Mouse (Mus musculus): ENCODE measurements around the gene Gm9903. TPM values are rescaled to one million over a fixed set of nuclear protein-coding genes. Genes with fewer than 3 reads are reported as not detected.

Gm9903 gene
- polyA plus RNA-seq, 1 experiment from 2014 or later: 1.3 TPM

DNA sequence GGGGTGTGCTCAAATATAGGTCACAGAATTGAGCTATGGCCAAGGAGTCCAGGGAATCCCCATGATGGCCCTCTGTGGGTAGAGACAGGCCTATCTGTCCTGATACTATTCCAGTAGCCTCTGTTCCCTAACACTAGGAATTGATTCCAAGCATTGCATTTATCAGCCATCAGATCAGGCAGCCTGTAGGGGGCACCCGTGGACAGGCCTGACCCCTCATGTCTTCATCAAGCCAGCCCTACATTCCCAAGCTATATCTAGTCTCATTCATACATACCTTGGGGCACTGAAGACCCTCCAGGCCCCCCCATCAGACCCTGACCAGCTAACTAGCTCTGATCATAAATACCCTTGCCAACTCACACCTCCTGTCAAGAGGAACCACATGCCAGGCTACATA, 46.2 kb downstream of the Gm9903 start:
- ATAC-seq (ENCODE audit: insufficient number of reproducible peaks, insufficient read depth, low FRiP score, low read depth): no peak
- Histone ChIP-seq H3K27me3 (ENCODE audit: control insufficient read depth, insufficient read depth, low read length) (no peaks in the 10 kb centered on the region), H3K4me3 (ENCODE audit: control insufficient read depth in 1 of 2, insufficient read depth in 1 of 2, low read depth in 1 of 2, low read length in 2 of 2) (no peak overlapping the region), H3K4me1 (ENCODE audit: control insufficient read depth in 2 of 2, insufficient read depth in 2 of 2, low read length in 2 of 2) (no peaks in the 10 kb centered on the region; a peak in 1 of 4 replicates), H3K9ac (ENCODE audit: low read length) (no peak overlapping the region), H3K9me3 (ENCODE audit: control insufficient read depth, low read length) (no peaks in the 10 kb centered on the region), H3K36me3 (ENCODE audit: control insufficient read depth, insufficient read depth, low read length) (peaks cover 24% of the 10 kb centered on the region), H3K4me2 (ENCODE audit: low read length) (no peak overlapping the region), H3K27ac (replicated peaks in 1 of 2; ENCODE audit: control insufficient read depth in 1 of 2, insufficient read depth in 1 of 2, low read depth in 2 of 2, low read length in 2 of 2) (no peak overlapping the region)
- 3% methylated on average over 1 of the region's 1 CpGs for WGBS

DNA sequence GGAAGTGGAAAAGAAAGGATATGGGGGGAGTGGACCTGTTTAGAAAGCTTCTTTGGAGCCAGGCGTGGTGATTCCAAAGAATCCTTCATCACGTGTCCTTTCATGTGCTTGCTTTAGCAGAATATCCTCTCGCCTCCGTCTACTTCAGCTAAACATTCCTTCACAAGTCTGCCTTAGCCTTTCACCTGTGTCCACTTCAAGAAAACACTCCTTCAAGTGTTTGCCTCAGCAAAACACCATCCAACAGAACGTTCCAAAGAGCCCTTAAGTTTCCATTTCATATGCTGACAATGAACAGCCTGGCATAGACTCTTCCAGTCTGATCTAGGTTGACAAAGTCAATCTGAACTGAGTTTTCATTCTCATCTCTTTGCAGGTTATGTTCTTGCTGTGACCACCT, 48.5 kb downstream of the Gm9903 start:
- Histone ChIP-seq H3K27ac (replicated peaks in 1 of 2; ENCODE audit: control insufficient read depth in 1 of 2, insufficient read depth in 1 of 2, low read depth in 2 of 2, low read length in 2 of 2) (no peak overlapping the region), H3K4me3 (ENCODE audit: control insufficient read depth in 1 of 2, insufficient read depth in 1 of 2, low read depth in 1 of 2, low read length in 2 of 2) (no peak overlapping the region), H3K4me2 (ENCODE audit: low read length) (no peak overlapping the region), H3K36me3 (ENCODE audit: control insufficient read depth, insufficient read depth, low read length) (peaks cover 2% of the 10 kb centered on the region; the same call in 1 of the 2 replicates), H3K9ac (ENCODE audit: low read length) (no peak overlapping the region), H3K9me3 (ENCODE audit: control insufficient read depth, low read length) (no peaks in the 10 kb centered on the region), H3K4me1 (ENCODE audit: control insufficient read depth in 2 of 2, insufficient read depth in 2 of 2, low read length in 2 of 2) (no peaks in the 10 kb centered on the region; a peak in 1 of 4 replicates), H3K27me3 (ENCODE audit: control insufficient read depth, insufficient read depth, low read length) (no peaks in the 10 kb centered on the region)
- ATAC-seq (ENCODE audit: insufficient number of reproducible peaks, insufficient read depth, low FRiP score, low read depth): no peak
- 78% methylated on average over 5 of the region's 5 CpGs for WGBS

DNA sequence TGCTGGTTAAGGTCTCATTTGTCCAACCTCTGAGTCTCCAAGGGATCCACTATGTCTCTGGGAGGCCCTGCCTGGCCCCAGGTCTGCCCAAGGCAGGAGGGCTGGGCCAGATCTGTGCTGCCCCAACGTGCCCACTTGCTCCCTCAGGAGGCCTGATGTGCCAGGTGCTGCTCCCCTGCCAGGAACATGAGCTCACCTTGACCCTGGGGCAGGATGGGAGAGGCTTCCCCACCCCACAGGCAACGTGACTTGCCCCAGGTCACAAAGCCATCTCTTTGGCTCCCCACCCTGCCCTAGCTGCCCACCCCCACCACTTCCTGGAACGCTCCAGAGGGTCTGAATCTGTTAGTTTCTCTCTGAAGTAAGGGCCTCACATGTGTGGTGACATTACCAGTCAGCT, 51.3 kb downstream of the Gm9903 start:
- H3K9ac ChIP-seq (ENCODE audit: low read length): no peak overlapping the region

More for the DNA sequence above, 51.3 kb downstream of the Gm9903 start:
- 67% methylated on average over 3 of the region's 3 CpGs for WGBS
- no peaks in the 10 kb centered on the region for H3K27me3 ChIP-seq (ENCODE audit: control insufficient read depth, insufficient read depth, low read length)
- no peaks in the 10 kb centered on the region; a peak in 1 of 4 replicates for H3K4me1 ChIP-seq (ENCODE audit: control insufficient read depth in 2 of 2, insufficient read depth in 2 of 2, low read length in 2 of 2)
- no peak overlapping the region for H3K27ac ChIP-seq (replicated peaks in 1 of 2; ENCODE audit: control insufficient read depth in 1 of 2, insufficient read depth in 1 of 2, low read depth in 2 of 2, low read length in 2 of 2)
- no peak overlapping the region for H3K4me3 ChIP-seq (ENCODE audit: control insufficient read depth in 1 of 2, insufficient read depth in 1 of 2, low read depth in 1 of 2, low read length in 2 of 2)
- no peaks in the 10 kb centered on the region for H3K36me3 ChIP-seq (ENCODE audit: control insufficient read depth, insufficient read depth, low read length)
- no peaks in the 10 kb centered on the region for H3K9me3 ChIP-seq (ENCODE audit: control insufficient read depth, low read length)
- H3K4me2 ChIP-seq (ENCODE audit: low read length): no peak overlapping the region
- no peak for ATAC-seq (ENCODE audit: insufficient number of reproducible peaks, insufficient read depth, low FRiP score, low read depth)

Other genes starting within 250 kb of the Gm9903 start
- not detected in 2 replicates for gene Nkx1-1, start 195.9 kb upstream of the Gm9903 start, polyA plus RNA-seq (2014; fragmentation: Nextera tagmentation; extraction: Ambion mirVana)
- gene Fam53a, start 290 bp upstream of the Gm9903 start, polyA plus RNA-seq (2014; fragmentation: Nextera tagmentation; extraction: Ambion mirVana): 49.0 and 58.3 TPM in 2 replicates
- 97.7 and 102 TPM in 2 replicates for gene Slbp, start 22.6 kb downstream of the Gm9903 start, polyA plus RNA-seq (2014; fragmentation: Nextera tagmentation; extraction: Ambion mirVana)
- gene Tacc3, start 28.2 kb downstream of the Gm9903 start, polyA plus RNA-seq (2014; fragmentation: Nextera tagmentation; extraction: Ambion mirVana): 105 and 117 TPM in 2 replicates
- gene Tmem129, start 28.5 kb downstream of the Gm9903 start, polyA plus RNA-seq (2014; fragmentation: Nextera tagmentation; extraction: Ambion mirVana): 35.4 and 38.3 TPM in 2 replicates
- gene Fgfr3, start 91.7 kb downstream of the Gm9903 start, polyA plus RNA-seq (2014; fragmentation: Nextera tagmentation; extraction: Ambion mirVana): 2.7 and 3.1 TPM in 2 replicates
- gene Letm1, start 152.9 kb downstream of the Gm9903 start, polyA plus RNA-seq (2014; fragmentation: Nextera tagmentation; extraction: Ambion mirVana): 43.5 and 45.0 TPM in 2 replicates
- 37.5 and 37.7 TPM in 2 replicates for gene Nsd2, start 190.8 kb downstream of the Gm9903 start, polyA plus RNA-seq (2014; fragmentation: Nextera tagmentation; extraction: Ambion mirVana)

All from heart, embryonic 14.5 days (tissue).